In the genomic region with DNA sequence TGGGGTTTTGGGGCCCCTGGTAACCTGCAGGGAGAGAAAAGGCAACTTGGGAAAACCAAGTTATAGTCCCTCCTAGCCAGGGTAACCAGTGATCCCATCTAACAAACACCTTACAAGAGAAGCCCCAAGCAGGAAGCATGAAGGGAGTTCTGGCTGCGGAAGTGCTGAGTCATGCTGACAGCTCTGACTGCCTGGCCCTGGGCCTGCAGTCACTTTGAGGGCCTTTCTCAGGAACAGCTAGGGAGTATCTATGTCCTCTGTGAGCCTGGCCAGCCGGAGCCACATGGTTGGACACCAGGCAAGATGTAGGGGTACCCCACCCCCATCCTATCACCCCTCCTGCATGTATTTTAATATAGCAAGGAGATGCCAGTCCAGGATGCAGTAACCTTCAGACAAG, we compare ENCODE assay signal across 9 mouse cellular contexts. TPM values are rescaled to one million over a fixed set of nuclear protein-coding genes. Genes with fewer than 3 reads are reported as not detected.
DNase-seq lines count a peak whose midpoint lies in the region; ATAC-seq and TF ChIP-seq lines count a peak whose summit lies in the region.
"Had no signal": no experiment of that assay in that cellular context is flagged by ENCODE, and none has a peak within 500 bp of the region (broad histone marks: within the 10 kb centered on the region; RNA-seq: fewer than 3 reads in every experiment).

No protein-coding gene starts in this region.

- H3K36me3 ChIP-seq in heart, embryonic 13.5 days = peaks cover 91% of the 10 kb centered on the region
- peaks cover 77% of the 10 kb centered on the region for H3K36me3 ChIP-seq in liver, postnatal 0 days (replicated peaks; ENCODE audit: insufficient read depth, low read length)
- peaks cover 75% of the 10 kb centered on the region for H3K36me3 ChIP-seq in midbrain, embryonic 13.5 days
- peaks cover 42% of the 10 kb centered on the region for H3K36me3 ChIP-seq in midbrain, embryonic 15.5 days (replicated peaks)

- H3K4me3 ChIP-seq in bone marrow macrophage, adult 2 months (ENCODE audit: insufficient read depth, low read length) = no peak overlapping the region
- no peak overlapping the region for H3K4me3 ChIP-seq in heart, embryonic 13.5 days
- H3K4me3 ChIP-seq in liver, postnatal 0 days (ENCODE audit: low read depth, low read length) = no peak overlapping the region
- H3K4me3 ChIP-seq in midbrain, embryonic 13.5 days (replicated peaks) = no peak overlapping the region
- no peak overlapping the region for H3K4me3 ChIP-seq in midbrain, embryonic 15.5 days
- H3K4me3 ChIP-seq: limb, embryonic 13.5 days had no signal

- H3K4me2 ChIP-seq in heart, embryonic 13.5 days = no peak overlapping the region
- no peak overlapping the region for H3K4me2 ChIP-seq in liver, postnatal 0 days (ENCODE audit: low read depth, low read length)
- no peak overlapping the region for H3K4me2 ChIP-seq in midbrain, embryonic 13.5 days (replicated peaks)
- H3K4me2 ChIP-seq in midbrain, embryonic 15.5 days = no peak overlapping the region
- H3K4me2 ChIP-seq: limb, embryonic 13.5 days had no signal

- H3K9me3 ChIP-seq in heart, embryonic 13.5 days = no peaks in the 10 kb centered on the region
- no peaks in the 10 kb centered on the region for H3K9me3 ChIP-seq in liver, postnatal 0 days (ENCODE audit: low read length)
- H3K9me3 ChIP-seq in midbrain, embryonic 13.5 days = no peaks in the 10 kb centered on the region
- no peaks in the 10 kb centered on the region for H3K9me3 ChIP-seq in midbrain, embryonic 15.5 days
- H3K9me3 ChIP-seq: limb, embryonic 13.5 days had no signal

- no peaks in the 10 kb centered on the region for H3K27me3 ChIP-seq in heart, embryonic 13.5 days (replicated peaks)
- no peaks in the 10 kb centered on the region for H3K27me3 ChIP-seq in liver, postnatal 0 days (ENCODE audit: insufficient read depth, low read length)
- H3K27me3 ChIP-seq in midbrain, embryonic 13.5 days = no peaks in the 10 kb centered on the region
- H3K27me3 ChIP-seq in midbrain, embryonic 15.5 days (replicated peaks) = no peaks in the 10 kb centered on the region
- H3K27me3 ChIP-seq: limb, embryonic 13.5 days had no signal

- TF ChIP-seq EP300 in liver, postnatal 0 days (IDR thresholded peaks at IDR 0.05; ENCODE audit: low read depth) = no peak

- WGBS in heart, embryonic 13.5 days = 72% methylated on average over 2 of the region's 2 CpGs
- WGBS in liver, postnatal 0 days (ENCODE audit: insufficient replicate concordance) = 58% methylated on average over 2 of the region's 2 CpGs
- WGBS in midbrain, embryonic 13.5 days = 90% methylated on average over 2 of the region's 2 CpGs
- WGBS in midbrain, embryonic 15.5 days = 98% methylated on average over 2 of the region's 2 CpGs

- 0 out of 2 replicates have a peak, but pooled peaks have one; percentile 34 for ATAC-seq in heart, embryonic 13.5 days (ENCODE audit: extremely low read depth, insufficient number of reproducible peaks, low FRiP score, low TSS enrichment)
- peak; percentile 60 for ATAC-seq in liver, postnatal 0 days
- ATAC-seq in midbrain, embryonic 13.5 days = no peak
- ATAC-seq in midbrain, embryonic 15.5 days (replicated peaks) = no peak

- peaks cover 13% of the 10 kb centered on the region for H3K4me1 ChIP-seq in bone marrow macrophage, adult 2 months (ENCODE audit: control insufficient read depth, insufficient read depth, low read length)
- H3K4me1 ChIP-seq in heart, embryonic 13.5 days = peaks cover 21% of the 10 kb centered on the region
- peaks cover 16% of the 10 kb centered on the region for H3K4me1 ChIP-seq in liver, postnatal 0 days (ENCODE audit: insufficient read depth)
- peaks cover 16% of the 10 kb centered on the region for H3K4me1 ChIP-seq in midbrain, embryonic 13.5 days (replicated peaks)
- H3K4me1 ChIP-seq in midbrain, embryonic 15.5 days = peaks cover 13% of the 10 kb centered on the region; the same call in 1 of the 2 replicates
- H3K4me1 ChIP-seq: limb, embryonic 13.5 days had no signal

- H3K9ac ChIP-seq in heart, embryonic 13.5 days = no peak overlapping the region
- 0 out of 2 replicates have a peak overlapping the region, but pooled peaks have one; percentile 28 for H3K9ac ChIP-seq in liver, postnatal 0 days (replicated peaks)
- H3K9ac ChIP-seq in midbrain, embryonic 13.5 days (replicated peaks) = no peak overlapping the region
- H3K9ac ChIP-seq in midbrain, embryonic 15.5 days = no peak overlapping the region
- H3K9ac ChIP-seq: limb, embryonic 13.5 days had no signal

- H3K27ac ChIP-seq in bone marrow macrophage, adult 2 months (ENCODE audit: insufficient read depth, low read depth, low read length) = peak overlapping the region; percentile 73
- H3K27ac ChIP-seq in heart, embryonic 13.5 days (replicated peaks) = 0 out of 2 replicates have a peak overlapping the region, but pooled peaks have one; percentile 12
- H3K27ac ChIP-seq in liver, postnatal 0 days (ENCODE audit: low read depth) = peak overlapping the region; percentile 55; the same call in 1 of the 2 replicates
- H3K27ac ChIP-seq in midbrain, embryonic 13.5 days = no peak overlapping the region
- no peak overlapping the region for H3K27ac ChIP-seq in midbrain, embryonic 15.5 days
- H3K27ac ChIP-seq: limb, embryonic 13.5 days had no signal

- peak; percentile 62 for DNase-seq in spleen, adult 12 weeks (ENCODE audit: low spot score)
- DNase-seq in spleen, adult 18-20 months = no peak
- peak; percentile 70 for DNase-seq in liver, postnatal 0 days
- no peak for DNase-seq in thymus, postnatal 36 days

- no peak for TF ChIP-seq POLR2A in bone marrow macrophage, adult 2 months (IDR thresholded peaks at IDR 0.05; ENCODE audit: borderline replicate concordance, low read depth, low read length)

- TF ChIP-seq CTCF in bone marrow macrophage, adult 2 months (IDR thresholded peaks at IDR 0.05; ENCODE audit: low read depth, low read length) = no peak
- TF ChIP-seq CTCF in liver, postnatal 0 days (IDR thresholded peaks at IDR 0.05; ENCODE audit: low read depth) = no peak

RNA-seq across cellular contexts. Expression of gene Tkt, which starts 16.3 kb away (rescaled TPM):
- polyA plus RNA-seq in bone marrow macrophage, adult 2 months (2012; ENCODE audit: insufficient read depth, insufficient read length, missing spikeins) = 305 and 412 TPM in 2 replicates
- polyA plus RNA-seq in heart, embryonic 13.5 days (2015; fragmentation: Nextera tagmentation; extraction: Ambion mirVana) = 86.2 and 96.6 TPM in 2 replicates
- 96.6 and 110 TPM in 2 replicates for polyA plus RNA-seq in liver, postnatal 0 days (2015; fragmentation: Nextera tagmentation; extraction: Ambion mirVana)
- polyA plus RNA-seq in midbrain, embryonic 13.5 days (2015; fragmentation: Nextera tagmentation; extraction: Ambion mirVana) = 210 and 213 TPM in 2 replicates
- polyA plus RNA-seq in midbrain, embryonic 15.5 days (2015; fragmentation: Nextera tagmentation; extraction: Ambion mirVana) = 262 and 279 TPM in 2 replicates

Comparison
In these comparisons a context has a peak if more than half of its experiments do, and no peak if none do; other contexts are left out.
1. DNase-seq: peak in spleen, adult 12 weeks (single experiment) and liver, postnatal 0 days (single experiment); none in spleen, adult 18-20 months (0 of 2) and thymus, postnatal 36 days (0 of 2).
2. H3K27ac ChIP-seq: peak in bone marrow macrophage, adult 2 months (single experiment), heart, embryonic 13.5 days (single experiment) and liver, postnatal 0 days (single experiment); none in midbrain, embryonic 13.5 days (single experiment) and midbrain, embryonic 15.5 days (single experiment).
3. ATAC-seq: peak in heart, embryonic 13.5 days (single experiment) and liver, postnatal 0 days (single experiment); none in midbrain, embryonic 13.5 days (single experiment) and midbrain, embryonic 15.5 days (single experiment).